Mouse (Mus musculus) retina, postnatal 7 days (tissue): ENCODE results near the gene Bhlhe40.

Experiments
- DNase-seq: peaks from one replicate; pipeline ENCODE4 v3.0.0-alpha.2; 2012; ENCODE audit warnings: low read depth, low spot score

Gene Bhlhe40

DNA sequence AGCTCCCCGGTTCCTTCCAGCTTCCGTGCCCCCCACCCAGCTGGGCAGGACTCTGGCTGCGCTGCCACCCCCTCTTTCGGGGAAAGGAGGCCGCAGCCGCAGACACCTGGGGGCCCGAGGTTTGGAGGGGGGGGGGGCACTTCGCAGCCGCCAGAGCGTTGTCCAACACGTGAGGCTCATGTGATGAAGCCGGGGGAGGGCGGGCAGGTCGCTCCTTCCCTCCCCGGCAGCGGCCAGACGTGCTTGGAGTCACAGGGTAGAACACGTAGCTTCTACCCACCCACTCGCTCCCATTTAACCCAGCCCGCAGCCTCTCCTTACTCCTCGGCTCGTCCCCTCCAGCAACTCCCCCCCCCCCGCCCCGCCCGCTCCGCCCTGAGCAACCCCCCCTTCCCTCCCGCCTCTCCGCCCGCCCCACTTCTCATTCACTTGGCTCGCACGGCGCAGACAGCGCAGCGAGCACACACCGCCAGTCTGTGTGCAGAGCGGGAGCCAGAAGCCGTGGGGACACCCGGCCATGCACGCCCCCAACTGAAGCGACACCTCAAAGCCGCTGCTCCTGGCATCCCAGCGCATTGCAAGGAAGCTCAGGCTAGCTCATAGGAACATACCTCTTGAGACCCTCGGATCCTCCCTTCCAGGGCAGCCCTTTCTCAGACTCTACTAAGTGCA, at the start of gene Bhlhe40:
Gene Bhlhe40 (plus strand): TSS at position 424 of the 672 bp plus-strand sequence.
- DNase-seq = no peak

DNA sequence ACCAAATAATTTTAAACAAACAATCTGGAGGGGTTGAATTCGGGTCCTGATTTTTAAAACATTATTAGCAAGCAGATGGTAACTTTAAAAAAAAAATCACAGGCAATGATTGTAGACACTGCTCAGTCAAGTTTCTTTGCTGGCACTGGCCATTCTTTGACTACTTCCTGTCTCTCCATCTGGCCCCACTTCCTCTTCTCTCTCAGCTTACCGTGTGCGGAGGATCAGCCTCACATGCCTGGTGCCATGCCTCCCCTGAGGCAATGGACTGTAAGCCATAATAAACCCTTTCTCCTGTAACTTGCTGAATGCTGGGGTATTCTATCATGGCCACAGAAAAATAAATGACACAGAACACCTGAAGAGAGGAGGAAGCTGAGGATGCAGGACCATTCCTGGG, 48.8 kb upstream of the Bhlhe40 start:
- no peak for DNase-seq

DNA sequence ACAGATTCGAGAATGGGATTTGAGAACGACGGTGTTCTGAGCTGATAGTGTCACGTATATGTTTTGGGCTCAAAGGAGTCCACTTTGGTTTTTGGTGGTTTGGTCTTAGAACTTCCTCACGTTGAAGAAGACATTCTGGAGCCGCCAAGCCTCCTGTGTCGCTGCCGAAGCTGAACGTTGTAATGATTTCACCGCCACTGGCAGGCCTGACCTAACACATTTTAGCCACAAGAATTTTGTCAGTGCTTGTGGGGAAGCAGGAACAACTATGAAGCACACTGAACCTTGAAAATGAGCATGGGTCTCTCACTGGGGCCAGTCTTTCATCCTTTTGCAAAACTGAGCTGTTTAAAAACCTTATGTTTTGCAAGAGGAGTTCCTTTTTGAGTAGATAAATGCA, 42.4 kb upstream of the Bhlhe40 start:
- no peak for DNase-seq

DNA sequence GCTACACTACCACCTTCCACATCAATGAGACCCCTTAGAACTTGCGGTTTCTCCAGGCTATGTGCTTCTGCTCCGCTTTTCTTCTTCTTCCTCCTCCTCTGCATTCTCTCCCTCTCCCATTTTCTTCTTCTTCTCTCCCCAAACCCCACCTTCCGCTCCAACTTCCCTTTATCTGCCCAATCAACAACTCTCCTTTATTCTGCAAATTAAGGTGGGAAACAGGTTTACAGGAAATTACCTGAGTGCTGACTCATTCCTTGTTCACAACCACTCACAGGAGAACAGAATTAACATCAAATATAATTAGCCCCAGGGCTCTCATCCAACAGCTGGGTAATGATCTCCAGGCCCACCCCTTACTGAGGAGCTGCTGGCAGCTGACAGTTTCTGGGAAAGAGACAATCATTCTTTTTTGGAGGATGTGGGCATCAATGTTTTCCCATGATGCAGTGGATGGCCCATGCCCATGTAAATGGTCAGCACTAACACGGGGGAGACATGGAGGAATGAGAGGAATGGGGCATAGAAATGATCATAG, 37.3 kb upstream of the Bhlhe40 start:
- no peak for DNase-seq

DNA sequence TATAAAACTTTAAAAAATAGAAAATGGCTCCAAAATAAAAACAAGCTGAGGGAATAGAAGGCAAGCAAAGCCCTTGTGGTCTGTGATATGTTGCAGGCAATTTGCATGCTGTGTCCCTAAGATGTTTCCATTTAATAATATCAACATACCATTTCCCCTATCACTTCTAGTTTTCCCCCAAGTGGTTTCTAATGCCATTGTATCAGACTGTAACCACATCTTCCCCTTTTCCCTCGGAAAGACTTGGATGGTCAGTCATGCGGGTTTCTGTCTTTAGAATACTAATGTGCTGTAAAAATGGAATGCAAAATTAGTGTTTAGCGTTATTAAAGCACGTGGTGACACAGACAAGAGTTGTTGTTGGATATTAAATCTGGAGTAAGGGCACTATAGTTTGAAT, 35.5 kb upstream of the Bhlhe40 start:
- no peak for DNase-seq

DNA sequence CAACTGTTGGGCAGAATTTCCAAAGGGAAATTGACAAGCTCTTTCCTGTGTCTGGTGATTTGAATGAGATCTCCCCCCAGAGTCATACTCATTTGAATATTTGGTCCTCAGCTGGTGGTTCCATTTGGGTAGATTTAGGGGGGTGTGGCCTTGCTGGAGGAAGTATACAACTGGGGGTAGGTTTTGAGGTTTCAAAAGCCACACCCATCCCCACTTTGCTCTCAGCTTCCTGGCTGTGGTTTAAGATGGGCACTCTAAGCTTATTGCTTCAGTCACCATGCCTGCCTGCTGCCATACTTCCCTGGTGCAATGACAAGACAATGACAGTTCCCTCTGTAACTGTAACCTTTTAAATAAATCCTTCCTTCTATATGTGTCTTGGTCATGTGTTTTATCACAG, 29.7 kb upstream of the Bhlhe40 start:
- no peak for DNase-seq

DNA sequence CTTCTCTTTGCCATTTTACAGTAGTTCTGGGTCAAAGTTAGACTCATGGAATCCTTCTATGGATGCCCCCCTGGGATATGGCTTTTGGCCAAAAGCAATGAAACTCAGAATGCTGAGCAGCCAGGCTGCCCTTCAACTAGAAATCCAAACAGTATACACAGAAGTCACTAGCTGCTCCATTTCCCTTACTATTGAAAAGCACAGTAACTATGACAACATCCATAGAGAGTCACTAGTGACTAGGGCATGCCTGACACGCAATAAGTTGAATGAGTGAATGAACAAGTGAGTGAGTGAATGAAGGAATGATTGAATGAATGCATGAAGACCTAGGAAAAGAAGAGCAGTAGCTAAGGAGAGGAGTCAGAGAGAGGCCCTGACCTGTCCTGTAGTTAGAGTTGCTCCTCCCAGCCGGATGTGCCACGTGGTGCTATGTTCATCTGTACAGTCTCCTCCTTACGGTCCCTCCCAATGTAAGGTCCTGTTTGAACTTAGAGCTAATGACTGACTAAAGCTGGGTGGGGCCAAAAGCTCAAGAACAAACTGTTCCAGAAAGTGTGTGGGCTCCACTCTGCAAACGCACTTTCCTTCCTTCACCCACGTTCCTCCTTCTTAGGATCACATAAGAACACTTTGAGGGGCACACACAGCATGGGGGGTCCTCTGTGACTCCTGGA, 22.1 kb upstream of the Bhlhe40 start:
- DNase-seq = no peak

DNA sequence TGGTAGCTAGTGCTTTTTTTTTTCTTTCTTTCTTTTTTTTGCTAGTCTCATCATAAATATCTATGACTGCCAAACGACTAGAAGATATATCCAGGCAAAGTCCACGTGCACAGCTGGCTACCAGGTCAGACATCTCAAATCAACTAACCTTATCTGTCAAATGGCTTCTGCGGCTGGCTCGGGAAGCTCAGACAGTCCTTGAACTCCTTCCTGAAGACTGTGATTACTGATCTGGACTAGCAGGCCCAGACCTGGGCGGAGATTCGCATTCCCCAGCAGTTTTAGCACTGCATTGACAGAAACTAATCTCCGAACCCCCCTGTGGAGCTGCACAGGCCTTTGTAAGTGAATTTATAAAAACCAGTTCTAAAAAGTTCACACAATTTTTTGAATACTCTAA, 18.4 kb upstream of the Bhlhe40 start:
- no peak for DNase-seq

DNA sequence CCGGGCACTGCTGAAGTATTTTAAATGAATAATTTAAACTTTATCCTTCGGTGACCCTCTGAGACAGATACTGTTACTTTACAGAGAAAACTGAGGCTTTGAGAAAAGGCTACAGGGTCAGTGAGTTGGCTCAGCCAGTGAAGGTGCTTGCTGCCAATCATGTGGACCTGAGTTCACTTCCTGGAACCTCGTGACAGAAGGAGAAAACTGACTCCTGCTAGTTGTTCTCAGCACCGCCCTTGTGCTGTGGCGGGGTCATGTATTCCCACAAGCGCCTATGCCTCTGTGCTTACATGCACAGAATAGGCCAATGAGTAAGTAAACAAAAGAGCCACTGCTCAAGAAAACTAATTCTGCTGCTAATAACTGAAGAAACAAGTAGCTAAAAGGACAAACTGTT, 17.4 kb upstream of the Bhlhe40 start:
- no peak for DNase-seq

DNA sequence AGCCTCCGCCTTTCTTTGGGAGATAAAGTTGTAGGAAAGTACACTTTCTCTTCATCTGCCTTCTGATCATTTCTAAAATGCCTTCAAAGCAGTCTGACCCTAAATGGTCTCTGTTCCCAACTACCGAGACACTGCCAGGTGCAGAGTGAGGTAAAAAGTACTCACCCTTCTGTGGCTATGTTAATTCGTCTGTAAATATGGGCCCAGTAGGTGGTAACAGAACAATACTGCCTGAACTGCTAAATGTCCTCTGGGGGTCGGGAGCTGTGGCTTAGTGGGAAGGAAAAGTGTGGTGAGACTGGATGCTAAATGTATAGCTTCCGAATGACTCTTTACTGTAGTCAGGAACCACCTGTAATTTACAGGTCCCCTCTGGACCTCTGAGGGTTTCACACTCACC, 16.1 kb upstream of the Bhlhe40 start:
- DNase-seq = no peak

DNA sequence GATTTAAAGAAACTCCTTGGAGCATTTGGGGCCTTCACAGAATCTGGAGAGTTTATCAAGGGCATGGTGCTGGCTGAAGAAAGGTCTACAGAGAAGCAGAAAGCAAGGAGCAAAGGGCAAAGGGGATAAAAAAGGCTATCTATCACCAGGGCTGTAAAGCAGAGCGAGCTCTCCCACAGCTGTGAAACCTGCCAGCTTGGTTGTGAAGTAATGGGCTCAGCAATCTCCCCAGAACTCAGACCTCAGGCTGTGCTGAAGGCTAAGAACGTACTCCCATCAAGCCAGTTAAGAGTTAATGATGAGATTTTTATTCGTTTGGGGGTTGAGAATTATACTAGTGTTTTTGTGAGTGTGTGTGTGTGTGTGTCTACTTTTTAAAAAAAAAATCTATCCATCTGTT, 13.3 kb upstream of the Bhlhe40 start:
- no peak for DNase-seq

DNA sequence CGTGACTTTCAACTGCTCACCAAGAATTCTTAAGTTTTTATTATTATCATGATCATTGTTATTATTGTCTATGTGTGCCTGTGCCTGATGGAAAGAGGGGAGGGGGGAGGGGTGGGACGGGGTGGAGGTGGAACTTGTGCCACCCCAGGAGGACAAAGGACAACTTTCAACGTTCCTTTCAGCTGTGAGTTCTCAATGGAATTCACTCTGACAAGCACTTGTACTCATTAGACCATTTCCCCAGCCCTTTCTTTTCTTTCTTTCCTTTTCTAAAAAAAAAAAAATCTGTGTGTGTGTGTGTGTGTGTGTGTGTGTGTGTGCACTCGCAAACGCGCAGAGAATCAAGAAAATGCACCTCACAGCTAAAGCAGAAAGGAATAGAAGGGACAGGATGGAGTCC, 12.4 kb upstream of the Bhlhe40 start:
- no peak for DNase-seq

DNA sequence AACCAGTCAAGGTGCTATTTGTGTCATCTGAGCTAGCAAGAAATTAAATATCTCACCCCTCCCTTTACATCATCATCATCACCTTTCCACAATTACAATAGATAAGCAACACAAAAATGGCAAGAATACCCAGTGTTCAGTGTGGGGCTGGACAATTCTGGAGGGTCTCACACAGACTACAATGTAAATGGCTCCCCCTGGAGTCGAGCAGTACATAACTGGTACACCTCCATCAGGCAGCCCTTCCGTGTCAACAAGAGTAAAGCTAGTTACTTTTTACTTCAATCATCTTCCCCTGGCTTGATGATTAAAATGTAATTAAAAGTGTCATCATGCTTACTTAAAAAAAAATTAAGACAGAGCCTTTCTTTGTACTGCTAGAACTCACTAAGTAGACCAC, 4.6 kb upstream of the Bhlhe40 start:
- DNase-seq = no peak

DNA sequence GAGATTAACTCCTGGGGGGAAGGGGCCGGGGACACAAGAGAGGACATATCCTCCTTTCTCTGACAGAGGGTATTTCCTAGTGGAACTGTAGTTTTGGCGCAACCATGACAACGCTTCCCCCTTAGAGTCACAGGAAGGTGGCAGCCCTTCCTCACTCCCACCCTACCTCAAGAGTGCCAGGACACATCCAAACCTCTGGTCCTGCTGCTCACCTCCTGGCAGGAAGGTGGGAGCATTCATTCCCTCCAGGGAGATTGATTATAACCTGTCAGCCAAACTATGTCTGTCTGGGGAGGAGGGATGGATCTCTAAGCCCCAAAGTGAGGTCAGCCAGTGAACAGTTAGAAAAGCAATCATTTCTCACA, 2.4 kb upstream of the Bhlhe40 start:
- DNase-seq = no peak

DNA sequence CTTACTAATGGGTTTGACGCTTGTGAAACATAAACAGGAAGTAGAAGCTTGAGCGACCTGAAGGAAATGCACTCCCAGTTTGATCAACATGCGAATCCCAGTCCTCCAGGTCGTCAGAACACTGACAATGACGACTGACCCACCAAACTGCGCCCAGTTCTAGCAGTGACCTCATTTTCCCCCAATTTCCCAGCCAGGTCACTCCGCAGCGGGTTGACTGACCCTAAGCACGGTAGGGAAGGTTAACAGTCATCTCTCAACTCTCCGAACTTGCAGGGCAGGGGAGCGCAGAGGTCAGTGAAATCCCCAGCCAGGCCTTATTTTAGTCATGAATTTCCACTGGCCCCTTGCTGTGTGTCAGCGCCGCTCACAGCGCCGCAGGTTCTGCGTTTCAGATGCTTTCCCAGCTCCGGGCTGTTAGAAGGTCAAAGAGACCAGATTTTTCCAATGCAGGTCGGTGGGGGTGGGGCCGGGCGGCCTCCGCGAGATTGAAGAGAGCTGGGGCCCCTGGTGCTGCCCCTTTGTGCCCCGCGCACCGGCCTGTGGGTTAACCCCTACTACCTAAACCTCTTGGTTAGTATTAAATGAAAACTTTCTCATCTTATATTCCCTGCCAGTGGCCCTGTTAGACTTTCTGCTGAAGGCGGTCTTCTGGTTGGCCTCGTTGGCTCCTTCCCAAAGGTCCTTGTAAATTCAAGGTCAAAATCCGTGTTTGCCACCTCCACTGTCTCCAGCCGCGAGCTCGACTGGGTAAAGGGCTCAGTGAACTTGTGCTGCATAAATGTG, 1.8 kb upstream of the Bhlhe40 start:
- DNase-seq = no peak

DNA sequence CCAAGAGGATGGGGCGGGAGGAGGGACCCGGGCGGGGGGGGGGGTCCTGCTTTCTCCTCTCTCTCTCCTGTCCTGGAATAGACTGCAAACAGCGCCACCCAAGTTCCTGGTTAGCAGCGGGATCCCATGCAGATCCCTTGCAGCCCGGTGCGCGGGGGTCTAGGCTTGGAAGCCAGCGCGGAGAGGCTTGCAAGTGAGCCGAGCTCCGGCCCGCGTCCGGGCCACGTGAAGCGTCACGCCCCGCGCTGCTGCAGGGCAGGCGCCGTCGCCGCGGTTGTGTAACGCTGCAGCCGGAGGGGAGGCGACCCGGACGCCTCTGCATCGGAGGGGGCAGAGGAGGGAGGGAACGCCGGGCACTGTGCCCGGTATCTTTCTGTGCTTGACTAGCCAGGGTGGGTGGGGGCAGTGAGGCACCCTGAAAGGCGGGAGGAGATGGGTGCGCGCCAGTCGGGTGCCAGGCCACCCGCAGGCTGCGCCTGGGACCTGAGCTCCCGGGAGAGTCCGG, 1.2 kb upstream of the Bhlhe40 start:
- no peak for DNase-seq

DNA sequence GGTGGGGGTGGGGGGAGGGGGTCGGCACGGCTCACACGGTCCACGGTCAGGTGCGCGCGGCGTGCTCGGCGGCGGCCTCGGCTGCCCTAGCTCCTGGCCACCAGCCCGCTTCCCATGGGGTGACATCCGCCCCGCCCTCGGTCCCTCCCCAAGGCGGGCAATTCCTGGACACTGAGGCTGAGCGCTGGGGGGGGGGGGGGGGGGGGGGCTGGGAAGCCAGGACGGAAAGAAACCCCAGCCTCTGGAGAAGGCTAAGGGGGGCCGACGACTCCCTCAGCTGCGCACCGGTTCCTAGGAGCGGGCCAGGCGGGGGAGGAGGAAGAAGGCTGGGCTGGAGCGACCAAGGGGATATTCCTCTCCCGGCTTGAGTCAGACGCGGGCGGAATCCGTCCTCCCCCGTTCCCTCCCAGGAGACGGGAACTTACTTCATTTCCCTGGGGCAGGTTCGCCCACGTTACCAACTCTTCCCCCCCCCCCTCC, 663 bp upstream of the Bhlhe40 start:
- DNase-seq = no peak

DNA sequence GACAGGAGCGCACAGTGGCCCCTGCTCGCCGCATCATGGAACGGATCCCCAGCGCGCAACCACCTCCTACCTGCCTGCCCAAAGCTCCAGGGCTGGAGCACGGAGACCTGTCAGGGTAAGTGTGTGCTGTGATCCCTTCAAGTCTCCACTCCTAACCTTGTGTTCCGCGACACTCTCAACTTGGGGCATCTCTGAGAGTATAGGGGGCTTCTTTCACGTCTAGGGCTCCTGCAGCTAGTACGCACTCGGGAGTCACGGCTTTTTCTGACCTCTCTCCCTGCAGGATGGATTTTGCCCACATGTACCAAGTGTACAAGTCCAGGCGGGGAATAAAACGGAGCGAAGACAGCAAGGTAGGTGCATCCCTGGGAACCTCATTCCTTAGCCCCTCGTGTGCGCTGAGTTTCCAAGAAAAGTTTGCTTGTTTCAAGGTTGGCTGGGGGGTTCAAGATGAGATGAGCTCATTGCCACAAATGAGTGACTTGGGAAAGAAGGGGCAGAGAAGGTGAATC, 505 bp downstream of the Bhlhe40 start:
- DNase-seq = no peak

DNA sequence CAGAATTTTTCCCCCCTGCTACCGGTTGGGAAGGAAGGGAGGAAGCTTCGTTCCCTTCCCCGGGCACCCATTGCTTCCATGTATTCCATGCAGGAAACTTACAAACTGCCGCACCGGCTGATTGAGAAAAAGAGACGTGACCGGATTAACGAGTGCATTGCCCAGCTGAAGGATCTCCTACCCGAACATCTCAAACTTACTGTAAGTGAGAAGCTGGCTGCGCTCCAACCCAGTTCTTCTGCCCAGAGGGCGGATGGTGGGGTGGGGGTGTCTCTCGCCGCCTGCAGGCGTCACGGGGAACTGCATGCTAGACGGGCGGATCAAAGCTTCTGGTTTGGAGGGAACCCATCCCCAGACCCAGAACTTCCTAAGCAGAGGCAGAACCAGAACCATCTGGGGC, 983 bp downstream of the Bhlhe40 start:
- no peak for DNase-seq

DNA sequence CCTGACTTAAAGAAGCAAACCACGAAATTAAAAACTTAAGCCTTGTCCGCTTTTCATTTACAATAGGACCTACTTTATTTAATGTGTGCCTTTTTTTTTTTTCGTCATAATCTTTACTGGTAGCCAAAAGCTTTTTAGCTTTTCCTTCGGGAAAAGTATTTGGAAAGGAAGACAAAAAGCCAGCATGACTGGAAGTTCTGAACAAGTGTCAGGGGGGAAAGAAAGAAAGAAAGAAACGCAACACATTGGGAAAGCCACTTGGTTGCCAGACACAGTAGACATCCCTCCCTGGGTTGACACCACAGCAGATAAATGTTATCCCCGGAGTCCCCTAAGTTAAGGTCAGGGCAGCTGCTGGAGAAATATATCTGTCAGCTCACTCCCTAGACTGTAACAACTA, 1.5 kb downstream of the Bhlhe40 start:
- no peak for DNase-seq

DNA sequence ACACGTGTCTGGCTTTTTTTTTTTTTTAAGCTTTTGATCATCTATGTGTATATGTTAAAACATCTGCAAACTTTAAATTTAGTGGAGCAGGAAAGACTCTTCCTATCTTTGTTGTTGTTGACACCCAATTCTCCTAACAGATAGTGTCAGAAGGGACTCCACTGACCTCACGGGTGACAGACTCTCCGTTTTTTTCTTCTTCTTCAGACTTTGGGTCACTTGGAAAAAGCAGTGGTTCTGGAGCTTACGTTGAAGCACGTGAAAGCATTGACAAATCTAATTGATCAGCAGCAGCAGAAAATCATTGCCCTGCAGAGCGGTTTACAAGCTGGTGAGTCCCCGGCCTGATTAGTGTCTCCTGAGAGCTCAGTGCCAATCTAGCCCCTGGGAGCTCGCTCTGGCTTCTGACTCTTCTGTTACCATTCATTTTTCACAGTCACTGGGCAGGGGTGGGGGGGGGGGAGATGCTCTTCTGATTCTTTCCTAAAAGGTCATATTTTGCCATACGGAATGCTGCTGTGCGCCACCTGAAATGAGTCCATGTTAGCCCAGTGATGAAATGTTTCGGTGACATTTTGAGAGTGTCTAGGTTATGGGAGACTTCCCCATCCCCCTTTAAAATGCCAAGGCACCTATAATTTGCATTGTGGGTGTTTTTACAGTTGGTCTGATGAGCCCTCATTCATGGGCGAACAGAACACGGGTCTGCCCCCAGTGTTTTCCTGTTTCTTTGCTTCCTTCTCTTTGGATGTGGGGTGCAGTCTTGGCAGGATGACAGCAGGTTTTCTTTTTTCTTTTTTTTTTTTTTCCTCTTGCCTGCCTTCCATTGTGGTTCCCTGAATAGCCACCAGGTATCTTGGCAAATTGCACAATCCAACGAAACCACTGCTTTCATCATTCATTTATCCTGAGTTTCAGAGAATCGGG, 2.1 kb downstream of the Bhlhe40 start:
- DNase-seq = no peak
